Mouse (Mus musculus) heart, postnatal 0 days (tissue): ENCODE results near the gene Cubn.
A peak's percentile ranks its signal among the peaks of the same experiment; 100 is the strongest.

Experiments
- CTCF ChIP-seq: IDR thresholded peaks from 2 replicates; pipeline ENCODE4 v1.5.1; 2016; ENCODE audit warnings: antibody characterized with exemption, control low read depth, low read depth
- EP300 ChIP-seq: IDR thresholded peaks from 2 replicates; pipeline ENCODE4 v1.6.1; 2016; ENCODE audit warnings: antibody characterized with exemption, low read depth

GRCm38 (mm10) chr2:13299031-13299430 lies 192.6 kb downstream of the Cubn start:
- TF ChIP-seq EP300 (no peak), CTCF (peak; percentile 56)
